Mouse (Mus musculus) neural tube, embryonic 14.5 days (tissue): ENCODE measurements around the gene Ltbp2. TPM values are rescaled to one million over a fixed set of nuclear protein-coding genes. Genes with fewer than 3 reads are reported as not detected.

ENCODE experiments used
- ATAC-seq: fragments of 200-750 bp; cut with Nextera tagmentation; 2 replicates; pipeline ENCODE4 v1.8.0; 2017; ENCODE audit warnings: low read depth, mild to moderate bottlenecking, moderate TSS enrichment, moderate library complexity
- H3K27ac ChIP-seq: fragments of 300-500 bp; sonication (generic); 2 replicates; pipeline ENCODE4 v1.5.1; 2014; ENCODE audit warnings: low read depth, mild to moderate bottlenecking, control low read depth, low read length, moderate library complexity, mixed read lengths
- H3K27me3 ChIP-seq: fragments of 300-500 bp; sonication (generic); 2 replicates; pipeline ENCODE4 v1.6.1; 2014; ENCODE audit warnings: low read length; ENCODE audit not compliant: control insufficient read depth, insufficient read depth
- H3K36me3 ChIP-seq: fragments of 300-500 bp; sonication (generic); 2 replicates; pipeline ENCODE4 v1.6.1; 2014; ENCODE audit warnings: low read length, mixed read lengths; ENCODE audit not compliant: control insufficient read depth, insufficient read depth
- H3K4me1 ChIP-seq: fragments of 300-500 bp; sonication (generic); 2 replicates; pipeline ENCODE4 v1.6.1; 2014; ENCODE audit warnings: low read length; ENCODE audit not compliant: control insufficient read depth, insufficient read depth
- H3K4me2 ChIP-seq: fragments of 300-500 bp; sonication (generic); 2 replicates; pipeline ENCODE4 v1.6.1; 2014; ENCODE audit warnings: mild to moderate bottlenecking, low read depth, low read length, control low read depth
- H3K4me3 ChIP-seq: fragments of 300-500 bp; sonication (generic); 2 replicates; pipeline ENCODE4 v1.5.1; 2014; ENCODE audit warnings: low read depth, low read length, control low read depth, mixed read lengths
- H3K9ac ChIP-seq: fragments of 300-500 bp; sonication (generic); replicated peaks from 2 replicates; pipeline ENCODE4 v1.6.1; 2014; ENCODE audit warnings: low read depth, mild to moderate bottlenecking, control low read depth, low read length, mixed read lengths
- H3K9me3 ChIP-seq: fragments of 300-500 bp; sonication (generic); 2 replicates; pipeline ENCODE4 v1.6.1; 2016; ENCODE audit warnings: low read length; ENCODE audit not compliant: control insufficient read depth
- WGBS: fragments of 180-500 bp; shearing (Covaris S2); extraction: QIAGEN DNeasy Blood & Tissue Kit; methylation state at CpG from one replicate; pipeline ENCODE4 v1.1.7; 2014; 5-methylcytosine and 5-hydroxymethylcytosine counted together
- polyA plus RNA-seq: library from polyadenylated mRNA; unstranded; fragments of >200 nt; fragmentation: Nextera tagmentation; extraction: Ambion mirVana; gene quantifications from 2 replicates; pipeline ENCODE4 v1.2.1, GENCODE M21; 2014

Gene Ltbp2
- polyA plus RNA-seq, 1 experiment from 2014 or later: 0.15 TPM

DNA sequence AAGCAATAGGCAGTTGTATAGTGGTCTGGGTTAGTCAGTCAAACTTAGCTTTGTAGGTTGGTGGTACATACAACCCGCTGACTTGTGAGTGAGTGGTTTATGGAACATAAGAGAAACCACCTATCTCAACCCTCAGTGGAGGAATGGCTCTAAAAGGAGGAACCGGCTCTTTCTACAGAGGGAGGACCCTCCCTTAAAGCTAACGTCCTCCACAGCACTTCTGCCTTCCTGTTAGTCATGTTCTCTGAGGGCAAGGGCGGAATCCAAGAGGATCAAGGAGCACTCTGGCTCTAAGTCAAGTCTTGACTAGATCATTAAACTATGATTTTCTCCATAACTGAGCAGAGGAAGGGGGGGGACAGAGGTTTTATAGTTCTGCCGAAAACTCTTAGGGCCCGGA is 108.8 kb downstream of the Ltbp2 start:
- Histone ChIP-seq H3K27ac (no peak overlapping the region), H3K36me3 (no peaks in the 10 kb centered on the region; the same call in 1 of the 2 replicates), H3K4me3 (no peak overlapping the region), H3K9me3 (no peaks in the 10 kb centered on the region), H3K27me3 (no peaks in the 10 kb centered on the region), H3K9ac (no peak overlapping the region), H3K4me1 (peaks cover 12% of the 10 kb centered on the region), H3K4me2 (no peak overlapping the region)
- WGBS: 88% methylated on average over 6 of the region's 6 CpGs
- no peak for ATAC-seq

DNA sequence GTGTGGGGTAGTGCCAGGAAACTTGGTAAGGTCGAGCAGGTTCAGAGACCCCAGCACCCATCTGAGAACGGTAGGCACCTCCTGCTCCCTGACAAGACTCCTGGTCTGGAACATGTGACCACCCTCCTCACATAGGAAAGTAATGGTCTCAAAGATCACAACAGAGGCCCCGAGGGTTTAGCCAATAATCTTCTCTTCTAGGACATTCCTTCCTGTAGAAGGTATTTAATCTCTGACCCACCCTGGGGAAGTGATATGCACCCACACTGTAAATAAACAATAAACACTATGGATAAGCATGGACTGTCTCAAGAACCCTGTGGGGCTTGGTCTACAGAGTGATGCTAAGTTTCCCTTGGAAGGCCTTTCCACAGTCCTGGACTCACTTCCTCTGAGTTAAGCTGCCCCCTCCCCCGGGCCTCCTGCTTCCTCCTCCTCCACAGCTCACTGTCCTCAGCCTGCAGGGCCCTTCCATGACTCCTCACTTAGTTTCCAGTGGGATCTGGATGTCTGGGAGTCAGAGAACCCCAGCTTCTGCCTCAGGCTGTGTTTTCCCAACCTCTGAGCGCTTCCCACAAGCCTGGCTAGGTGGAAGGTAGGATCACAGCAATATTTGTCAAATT is 110.1 kb downstream of the Ltbp2 start:
- Histone ChIP-seq H3K9ac (no peak overlapping the region), H3K4me3 (no peak overlapping the region), H3K9me3 (no peaks in the 10 kb centered on the region), H3K4me1 (peaks cover 4% of the 10 kb centered on the region), H3K36me3 (no peaks in the 10 kb centered on the region; the same call in 1 of the 2 replicates), H3K27me3 (no peaks in the 10 kb centered on the region), H3K27ac (no peak overlapping the region), H3K4me2 (no peak overlapping the region)
- 90% methylated on average over 5 of the region's 5 CpGs for WGBS
- ATAC-seq: no peak

DNA sequence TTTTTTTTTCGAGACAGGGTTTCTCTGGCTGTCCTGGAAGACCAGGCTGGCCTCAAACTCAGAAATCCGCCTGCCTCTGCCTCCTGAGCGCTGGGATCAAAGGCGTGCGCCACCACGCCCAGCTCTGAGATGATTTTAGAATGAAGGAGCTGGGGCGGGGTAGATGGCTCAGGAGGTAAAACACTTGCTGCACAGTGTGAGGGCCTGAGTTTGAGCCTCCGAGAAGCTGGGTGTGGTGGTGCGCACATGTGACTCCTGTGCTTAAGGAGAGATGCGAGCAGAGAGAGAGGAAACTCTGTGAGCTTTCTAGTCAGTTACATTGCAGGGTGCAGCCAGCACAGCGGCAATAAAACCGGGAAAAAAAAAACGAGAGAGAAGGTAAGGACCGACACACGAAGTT is 110.8 kb downstream of the Ltbp2 start:
- no peaks in the 10 kb centered on the region for H3K27me3 ChIP-seq
- H3K4me3 ChIP-seq: no peak overlapping the region
- no peak overlapping the region for H3K27ac ChIP-seq
- no peaks in the 10 kb centered on the region for H3K9me3 ChIP-seq
- H3K4me2 ChIP-seq: no peak overlapping the region
- no peak overlapping the region for H3K9ac ChIP-seq
- H3K36me3 ChIP-seq: peaks cover 3% of the 10 kb centered on the region
- no peak for ATAC-seq
- 93% methylated on average over 15 of the region's 15 CpGs for WGBS
- no peaks in the 10 kb centered on the region for H3K4me1 ChIP-seq

DNA sequence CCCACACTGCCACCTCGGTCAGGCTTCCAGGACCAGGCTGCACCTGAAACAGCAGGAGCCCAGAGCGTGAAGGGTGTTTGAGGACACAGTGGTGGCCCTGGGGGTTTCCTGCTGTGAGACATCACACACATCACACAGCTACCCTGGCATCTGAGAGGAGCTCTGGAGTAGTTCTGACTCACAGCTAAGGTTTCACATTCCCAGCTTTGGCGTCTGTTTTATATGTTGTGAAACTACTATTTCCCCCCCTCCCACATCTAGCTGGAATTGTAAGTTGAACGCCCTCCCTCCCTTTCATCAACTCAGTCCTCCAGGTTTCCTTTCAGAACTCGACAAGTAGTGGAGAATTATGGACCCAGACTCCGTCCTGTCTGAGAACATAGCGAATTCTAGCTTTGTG is 111.6 kb downstream of the Ltbp2 start:
- Histone ChIP-seq H3K9ac (no peak overlapping the region), H3K27me3 (no peaks in the 10 kb centered on the region), H3K4me3 (no peak overlapping the region), H3K4me1 (no peaks in the 10 kb centered on the region), H3K27ac (no peak overlapping the region), H3K9me3 (no peaks in the 10 kb centered on the region), H3K4me2 (no peak overlapping the region), H3K36me3 (peaks cover 6% of the 10 kb centered on the region)
- WGBS: 87% methylated on average over 7 of the region's 7 CpGs
- ATAC-seq: no peak

DNA sequence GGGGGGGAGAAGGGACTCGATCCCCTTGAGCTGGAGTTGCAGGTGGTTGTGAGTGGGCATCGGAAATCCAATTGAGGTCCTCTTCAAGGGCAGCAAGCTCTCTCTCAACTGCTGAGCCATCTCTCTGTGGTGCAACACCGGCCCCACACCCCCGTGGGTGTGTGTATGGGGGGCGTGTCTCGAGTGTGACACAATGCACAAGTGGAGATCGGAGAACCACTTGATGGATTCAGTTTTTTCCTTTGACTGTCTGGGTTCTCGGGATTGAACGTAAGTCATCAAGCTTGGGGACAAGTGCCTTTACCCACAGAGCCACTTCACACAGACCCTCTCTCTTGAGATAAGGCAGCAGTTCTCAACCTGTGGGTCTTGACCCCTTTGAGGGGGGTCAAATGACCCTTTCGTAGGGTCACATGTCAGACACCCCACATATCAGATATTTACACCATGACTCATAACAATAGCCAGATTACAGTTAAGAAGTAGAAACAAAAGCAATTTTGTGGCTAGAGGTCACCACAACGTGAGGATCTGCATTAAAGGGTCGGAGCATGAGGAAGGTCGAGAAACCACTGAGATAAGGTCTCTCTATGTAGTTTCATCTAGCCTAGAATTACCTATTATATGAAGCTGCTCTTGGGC is 112.6 kb downstream of the Ltbp2 start:
- Histone ChIP-seq H3K36me3 (peaks cover 12% of the 10 kb centered on the region), H3K9me3 (no peaks in the 10 kb centered on the region), H3K4me1 (no peaks in the 10 kb centered on the region), H3K9ac (no peak overlapping the region), H3K27ac (no peak overlapping the region), H3K4me3 (no peak overlapping the region), H3K27me3 (no peaks in the 10 kb centered on the region), H3K4me2 (no peak overlapping the region)
- ATAC-seq: no peak
- WGBS: 93% methylated on average over 13 of the region's 13 CpGs

DNA sequence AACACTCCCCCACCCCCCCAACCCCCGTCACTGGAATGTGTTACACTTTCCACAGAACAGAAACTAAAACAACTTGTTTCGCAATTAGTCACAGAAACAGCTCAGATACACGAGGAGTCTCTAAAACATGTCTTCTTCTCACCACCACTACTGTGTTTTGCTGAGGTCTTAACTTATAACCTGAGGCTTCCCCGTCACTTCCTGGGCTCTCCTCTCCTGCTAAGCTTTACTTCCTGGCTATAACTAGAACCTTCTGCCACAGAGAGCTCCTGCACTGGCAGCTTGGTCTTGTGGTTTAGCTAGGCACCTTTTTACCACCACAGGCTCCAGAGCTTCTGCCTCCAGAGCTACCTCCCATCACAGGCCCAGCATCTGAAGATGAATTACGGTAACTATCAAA is 113.8 kb downstream of the Ltbp2 start:
- Histone ChIP-seq H3K9ac (no peak overlapping the region), H3K9me3 (no peaks in the 10 kb centered on the region), H3K27ac (no peak overlapping the region), H3K4me2 (no peak overlapping the region), H3K36me3 (peaks cover 15% of the 10 kb centered on the region), H3K4me3 (no peak overlapping the region), H3K27me3 (no peaks in the 10 kb centered on the region), H3K4me1 (no peaks in the 10 kb centered on the region)
- 92% methylated on average over 5 of the region's 5 CpGs for WGBS
- ATAC-seq: no peak

DNA sequence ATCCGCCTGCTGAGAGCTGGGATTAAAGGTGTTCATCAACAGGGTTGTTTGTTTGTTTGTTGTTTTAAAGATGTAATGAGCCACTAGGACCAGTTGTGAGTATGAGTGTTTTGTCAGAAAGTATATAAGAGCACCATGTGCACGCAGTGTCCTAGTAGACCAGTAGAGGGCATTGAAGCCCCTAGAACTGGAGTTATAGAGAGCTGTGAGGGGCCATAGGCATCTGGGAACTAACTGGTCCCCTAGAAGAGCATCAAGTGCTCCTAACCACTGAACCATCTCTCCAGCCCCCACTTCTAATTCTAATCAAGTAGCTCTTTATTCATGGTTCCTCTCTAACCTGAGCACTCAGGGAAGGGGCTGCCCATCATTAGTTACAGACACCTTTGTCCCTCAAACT is 117.3 kb downstream of the Ltbp2 start:
- no peak overlapping the region for H3K27ac ChIP-seq
- peaks cover 20% of the 10 kb centered on the region for H3K36me3 ChIP-seq
- no peaks in the 10 kb centered on the region for H3K9me3 ChIP-seq
- WGBS: 82% methylated on average over 2 of the region's 2 CpGs
- ATAC-seq: no peak
- H3K4me2 ChIP-seq: no peak overlapping the region
- H3K27me3 ChIP-seq: no peaks in the 10 kb centered on the region
- no peak overlapping the region for H3K9ac ChIP-seq
- no peak overlapping the region for H3K4me3 ChIP-seq
- H3K4me1 ChIP-seq: no peaks in the 10 kb centered on the region

DNA sequence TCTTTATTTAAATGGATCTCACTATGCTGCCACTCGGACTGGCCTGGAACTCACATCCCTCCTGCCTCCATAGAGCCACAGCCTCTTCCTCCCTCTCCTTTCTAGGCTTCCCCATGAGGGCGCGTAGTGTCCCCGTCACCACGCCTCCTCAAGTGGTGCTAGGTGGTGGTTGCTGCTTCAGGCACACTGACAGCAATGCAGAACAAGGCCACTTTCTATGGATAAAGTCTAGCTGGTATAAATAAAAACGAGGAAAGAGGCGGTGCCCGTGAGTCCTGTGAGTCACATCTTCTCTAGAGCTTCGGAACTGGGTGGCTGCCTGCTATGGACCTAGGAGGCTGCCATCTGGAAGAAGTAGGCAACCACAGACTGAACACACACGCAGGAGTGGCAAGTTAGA is 120.3 kb downstream of the Ltbp2 start:
- Histone ChIP-seq H3K4me2 (no peak overlapping the region), H3K4me3 (no peak overlapping the region), H3K9ac (no peak overlapping the region), H3K27me3 (no peaks in the 10 kb centered on the region), H3K36me3 (peaks cover 20% of the 10 kb centered on the region), H3K9me3 (no peaks in the 10 kb centered on the region), H3K4me1 (peaks cover 16% of the 10 kb centered on the region), H3K27ac (no peak overlapping the region)
- 95% methylated on average over 10 of the region's 10 CpGs for WGBS
- ATAC-seq: no peak

DNA sequence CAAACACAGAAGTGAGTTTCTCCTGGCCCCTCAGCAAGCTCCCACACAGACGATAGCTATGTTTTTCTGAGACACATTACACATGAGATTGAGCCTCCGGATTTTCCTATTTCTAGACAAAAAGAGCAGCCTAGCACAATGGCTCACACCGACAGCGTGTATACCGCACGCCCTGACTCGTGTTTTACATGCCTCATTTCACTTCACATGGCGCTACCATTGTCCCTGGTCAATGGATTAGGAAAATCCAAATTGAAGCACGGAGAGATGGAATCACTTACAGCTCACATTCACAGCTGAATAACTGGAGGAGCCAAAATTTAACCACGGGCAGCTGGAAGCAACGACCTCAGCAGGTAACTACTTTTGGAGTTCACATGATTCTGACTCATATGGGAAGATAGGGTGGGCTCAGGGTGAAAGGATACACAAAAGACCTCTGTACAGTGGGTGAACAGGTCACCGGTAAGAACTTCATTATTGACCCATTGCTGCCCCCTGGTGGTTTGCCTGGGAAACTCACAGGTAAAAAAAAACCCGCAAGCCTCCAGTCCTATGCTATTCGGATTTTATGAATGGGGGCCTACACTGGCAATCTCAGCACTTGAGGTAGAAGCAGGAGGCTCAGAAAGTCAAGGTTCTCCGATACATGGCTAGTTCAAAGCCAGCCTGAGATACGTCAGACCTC is 121.2 kb downstream of the Ltbp2 start:
- Histone ChIP-seq H3K27ac (no peak overlapping the region), H3K9ac (no peak overlapping the region), H3K36me3 (peaks cover 14% of the 10 kb centered on the region), H3K27me3 (no peaks in the 10 kb centered on the region), H3K4me3 (no peak overlapping the region), H3K9me3 (no peaks in the 10 kb centered on the region), H3K4me1 (peaks cover 16% of the 10 kb centered on the region), H3K4me2 (no peak overlapping the region)
- peak; percentile 50; the same call in 1 of the 2 replicates for ATAC-seq
- WGBS: 32% methylated on average over 16 of the region's 16 CpGs
